Mouse (Mus musculus): ENCODE data around the gene Rps26.
"Not testable (repeated sequence)": the region's sequence is repeated elsewhere in the genome, so short reads cannot be mapped to it uniquely, and the experiment has no call there.

Gene Rps26

DNA sequence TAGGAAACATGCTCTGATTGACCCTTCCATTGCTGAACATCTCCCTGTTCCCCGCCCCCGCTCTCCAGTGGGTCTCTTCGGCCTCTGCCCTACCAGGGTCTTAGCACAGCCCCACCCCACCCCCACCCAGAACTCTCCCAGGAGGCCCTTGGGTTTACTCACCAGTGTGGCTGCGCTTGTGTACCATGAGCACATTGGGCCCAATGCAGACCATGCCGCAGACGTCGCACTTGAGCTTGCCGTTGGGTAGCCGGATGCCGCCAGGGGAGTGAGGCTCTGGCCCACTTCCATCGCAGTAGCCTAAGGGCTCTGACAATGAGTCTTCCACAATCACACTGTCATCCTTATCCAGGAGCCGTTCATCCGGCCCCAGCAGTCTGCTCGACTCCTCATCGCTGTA, 14.3 kb upstream of the Rps26 start:
- no peak for DNase-seq (ENCODE audit: low spot score)

- DNase-seq (ENCODE audit: low spot score) = no peak
Observed at GRCm38 (mm10) chr10:128639999-128640398, 13.5 kb upstream of the Rps26 start.

DNA sequence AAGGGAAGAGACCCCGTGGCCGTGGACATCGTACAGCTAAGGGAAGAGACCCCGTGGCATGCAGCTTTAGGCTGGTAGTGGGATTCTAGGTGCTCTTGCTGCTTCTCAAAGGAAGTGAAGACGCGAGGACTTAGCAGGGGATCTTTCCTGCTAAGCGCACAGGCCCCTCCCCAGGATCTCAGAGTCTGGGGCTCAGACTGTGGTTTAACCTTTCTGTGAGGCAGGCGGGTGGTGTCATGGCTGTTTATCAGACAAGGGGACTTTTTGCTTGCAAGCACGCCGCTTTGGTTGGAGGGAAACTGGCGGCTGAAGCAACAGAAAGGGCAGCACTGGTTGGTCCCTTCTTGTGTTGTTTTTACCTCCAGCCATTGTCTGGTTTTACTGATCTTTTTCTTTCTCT, 10.5 kb upstream of the Rps26 start:
- no peak for DNase-seq (ENCODE audit: low spot score)

GRCm38 (mm10) chr10:128636561-128636960, 10.0 kb upstream of the Rps26 start:
- DNase-seq (ENCODE audit: low spot score) = no peak

DNA sequence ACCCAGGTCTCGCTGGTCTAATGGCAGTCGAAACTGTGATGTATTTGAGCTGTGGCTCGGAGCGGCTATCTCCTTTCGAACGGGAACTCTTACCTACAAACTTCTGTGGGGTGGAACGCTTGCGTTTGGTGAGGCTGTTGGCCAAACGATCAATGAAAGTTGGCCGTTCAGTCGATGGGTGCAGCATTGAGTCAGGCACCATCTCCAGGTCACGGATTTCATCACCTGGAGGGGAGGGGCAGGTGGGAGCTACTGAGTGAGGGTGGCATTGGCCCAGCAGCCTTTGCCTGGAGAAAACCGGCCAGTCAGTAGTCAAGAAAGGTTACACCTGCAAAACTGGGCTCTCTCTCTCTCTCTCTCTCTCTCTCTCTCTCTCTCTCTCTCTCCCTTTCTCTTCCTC, 9.2 kb upstream of the Rps26 start:
- no peak for DNase-seq (ENCODE audit: low spot score)

- DNase-seq (ENCODE audit: low spot score) = no peak
Observed at GRCm38 (mm10) chr10:128631571-128631970, 5.0 kb upstream of the Rps26 start.

- not testable (repeated sequence) for DNase-seq (ENCODE audit: low spot score)
Observed at GRCm38 (mm10) chr10:128630306-128630705, 3.8 kb upstream of the Rps26 start.

DNA sequence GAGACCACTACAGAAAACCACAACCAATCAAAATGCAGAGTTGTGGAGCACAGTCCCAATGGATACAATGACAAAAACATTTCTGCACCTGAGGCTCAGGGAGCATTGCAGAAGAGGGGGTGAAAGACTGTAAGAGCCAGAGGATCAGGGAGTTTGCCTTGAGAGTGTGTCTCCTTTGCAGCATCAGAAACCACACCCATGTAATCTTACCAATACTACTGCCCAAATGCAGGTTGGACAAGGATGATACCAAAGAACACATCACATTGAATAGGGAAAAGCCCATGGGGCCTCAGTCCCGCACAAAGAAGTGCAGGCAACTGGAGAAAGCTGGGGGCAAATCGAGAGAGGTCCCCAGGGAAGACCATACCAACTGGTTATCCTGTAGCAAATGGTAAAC, 3.2 kb upstream of the Rps26 start:
- DNase-seq (ENCODE audit: low spot score) = no peak

DNA sequence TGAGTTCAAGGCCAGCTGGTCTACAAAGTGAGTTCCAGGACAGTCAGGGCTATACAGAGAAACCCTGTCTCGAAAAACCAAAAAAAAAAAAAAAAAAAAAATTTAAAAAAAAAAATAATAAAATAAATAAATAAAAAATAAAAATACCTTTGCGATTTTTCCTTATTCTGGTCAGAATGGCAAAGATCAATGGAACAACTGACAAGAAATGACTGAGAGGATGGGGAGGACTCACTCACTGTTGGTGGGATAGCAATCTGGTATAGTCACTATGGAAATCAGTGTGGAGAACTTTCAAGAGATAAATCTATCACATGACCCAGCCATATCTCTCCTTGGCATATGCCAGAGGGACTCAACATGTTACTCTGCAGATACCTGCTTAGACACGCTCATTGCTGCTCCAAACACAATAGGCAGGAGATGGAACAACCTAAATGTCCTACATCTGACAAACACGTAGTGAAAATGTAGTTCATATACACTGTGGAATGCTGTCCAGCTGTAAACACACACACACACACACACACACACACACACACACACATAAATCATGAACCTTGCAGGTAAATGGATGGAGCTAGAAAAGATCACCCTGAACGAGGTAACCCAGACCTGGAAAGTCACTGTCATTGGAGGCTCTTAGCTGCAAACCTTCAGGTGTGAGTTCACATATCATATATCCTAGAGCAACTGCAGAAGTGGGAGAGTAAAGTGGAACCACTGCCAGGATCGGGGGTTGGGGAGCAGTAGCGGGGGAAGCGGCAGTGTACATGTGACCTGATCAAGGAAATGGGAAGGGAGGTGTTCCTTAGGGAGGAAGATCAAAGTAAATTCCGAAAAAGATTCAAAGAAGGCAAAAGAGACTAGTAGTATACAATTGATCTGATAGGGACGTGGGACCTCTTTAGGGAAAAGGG, 1.1 kb upstream of the Rps26 start:
- no peak for DNase-seq (ENCODE audit: low spot score)

GRCm38 (mm10) chr10:128625287-128625894, 1.2 kb downstream of the Rps26 start:
- DNase-seq (ENCODE audit: low spot score) = no peak

DNA sequence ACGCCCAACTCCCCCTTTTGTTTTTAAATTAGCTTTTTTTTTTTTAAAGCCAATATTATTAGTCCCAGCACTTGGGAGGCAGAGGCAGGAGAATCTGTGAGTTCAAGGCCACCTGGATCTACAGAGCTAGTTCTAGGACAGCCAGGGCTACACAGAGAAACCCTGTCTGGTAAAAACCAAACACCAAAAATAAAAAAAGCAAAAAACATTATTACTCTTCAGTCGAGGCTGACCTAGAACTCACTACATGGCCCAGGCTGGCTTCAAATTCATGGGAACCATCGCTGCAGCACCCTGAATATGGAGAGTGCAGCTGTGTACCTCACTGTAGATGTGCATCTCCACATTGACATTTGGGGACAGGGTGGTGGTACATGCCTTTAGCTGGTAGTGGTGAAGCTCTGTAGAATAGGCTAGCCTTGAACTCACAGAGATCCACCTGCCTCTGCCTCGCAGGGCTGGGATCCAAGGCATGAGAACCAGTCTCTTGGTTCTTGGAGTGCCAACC, 3.4 kb downstream of the Rps26 start:
- DNase-seq (ENCODE audit: low spot score) = not testable (repeated sequence)

DNA sequence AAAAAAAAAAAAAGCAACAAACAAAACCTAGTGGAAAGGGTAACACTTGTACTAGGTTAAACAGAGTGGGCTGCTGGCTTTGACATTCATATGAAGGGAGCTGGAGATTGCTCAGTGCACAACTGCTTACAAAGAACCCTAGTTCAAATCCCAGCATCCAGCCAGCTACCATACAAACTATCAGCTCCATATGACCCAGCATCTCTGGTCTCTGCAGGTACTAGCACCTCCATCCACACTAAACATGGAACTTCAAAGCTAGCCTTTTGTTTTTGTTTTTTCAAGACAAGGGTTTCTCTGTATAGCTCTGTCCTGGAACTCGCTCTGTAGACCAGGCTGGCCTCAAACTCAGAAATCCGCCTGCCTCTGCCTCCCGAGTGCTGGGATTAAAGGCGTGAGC, 3.8 kb downstream of the Rps26 start:
- DNase-seq (ENCODE audit: low spot score) = no peak

- no peak for DNase-seq (ENCODE audit: low spot score)
Observed at GRCm38 (mm10) chr10:128621986-128622520, 4.5 kb downstream of the Rps26 start.

- no peak for DNase-seq (ENCODE audit: low spot score)
Observed at GRCm38 (mm10) chr10:128620241-128620640, 6.3 kb downstream of the Rps26 start.

- DNase-seq (ENCODE audit: low spot score) = not testable (repeated sequence)
Observed at GRCm38 (mm10) chr10:128619148-128619547, 7.4 kb downstream of the Rps26 start.

- DNase-seq (ENCODE audit: low spot score) = no peak
Observed at GRCm38 (mm10) chr10:128618570-128618969, 8.0 kb downstream of the Rps26 start.

DNA sequence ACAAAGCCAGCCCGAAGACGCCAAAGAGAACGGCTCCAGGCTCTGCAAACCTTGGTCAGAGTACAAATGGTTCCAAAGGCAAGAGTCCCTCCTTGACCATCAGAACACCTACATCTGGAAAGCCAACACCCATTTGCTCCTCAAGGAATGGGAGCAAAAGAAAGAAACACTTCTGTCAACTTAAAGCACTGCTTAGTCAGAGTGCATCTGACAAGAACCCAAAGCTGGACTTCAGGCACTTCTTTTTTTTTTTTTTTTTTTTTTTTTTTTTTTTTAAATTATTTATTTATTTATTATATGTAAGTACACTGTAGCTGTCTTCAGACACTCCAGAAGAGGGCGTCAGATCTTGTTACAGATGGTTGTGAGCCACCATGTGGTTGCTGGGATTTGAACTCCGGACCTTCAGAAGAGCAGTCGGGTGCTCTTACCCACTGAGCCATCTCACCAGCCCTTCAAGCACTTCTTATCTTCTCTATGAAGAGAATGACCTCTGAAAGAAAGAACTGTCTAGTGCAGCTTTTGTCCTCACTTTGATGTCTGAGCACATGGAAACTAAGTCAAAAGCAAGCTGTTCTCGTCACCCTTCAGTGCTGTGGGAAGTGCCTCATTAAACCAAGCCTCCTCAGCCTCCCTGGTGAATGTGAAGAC, 10.6 kb downstream of the Rps26 start:
- not testable (repeated sequence) for DNase-seq (ENCODE audit: low spot score)

DNA sequence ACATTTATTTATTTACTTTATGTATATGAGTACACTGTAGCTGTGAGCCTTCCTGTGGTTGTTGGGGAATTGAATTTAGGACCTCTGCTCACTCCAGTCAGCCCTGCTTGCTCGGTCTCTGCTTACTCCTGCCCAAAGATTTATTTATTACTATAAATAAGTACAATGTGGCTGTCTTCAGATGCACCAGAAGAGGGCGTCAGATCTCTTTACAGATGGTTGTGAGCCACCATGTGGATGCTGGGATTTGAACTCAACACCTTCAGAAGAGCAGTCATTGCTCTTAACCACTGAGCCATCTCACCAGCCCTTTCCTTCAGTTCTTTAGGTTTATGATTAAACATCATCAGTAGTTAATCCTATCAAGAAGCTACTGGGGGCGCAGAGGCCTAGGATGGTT, 11.6 kb downstream of the Rps26 start:
- DNase-seq (ENCODE audit: low spot score) = no peak

DNA sequence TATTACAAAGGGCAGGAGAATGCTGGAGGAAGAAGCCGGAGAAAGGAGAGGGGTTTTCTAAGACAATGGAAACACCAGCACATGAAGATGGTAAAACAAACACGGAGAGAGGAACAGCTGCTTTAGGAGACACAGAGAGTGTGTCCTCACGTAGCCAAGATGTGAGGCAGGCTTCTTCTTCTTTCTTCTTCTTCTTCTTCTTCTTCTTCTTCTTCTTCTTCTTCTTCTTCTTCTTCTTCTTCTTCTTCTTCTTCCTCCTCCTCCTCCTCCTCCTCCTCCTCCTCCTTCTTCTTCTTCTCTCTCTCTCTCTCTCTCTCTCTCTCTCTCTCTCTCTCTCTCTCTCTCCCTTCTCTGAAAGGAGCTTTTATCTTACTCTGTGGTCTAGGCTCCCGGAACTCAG, 12.7 kb downstream of the Rps26 start:
- DNase-seq (ENCODE audit: low spot score) = not testable (repeated sequence)

GRCm38 (mm10) chr10:128613154-128613440, 13.4 kb downstream of the Rps26 start:
- DNase-seq (ENCODE audit: low spot score) = no peak

DNA sequence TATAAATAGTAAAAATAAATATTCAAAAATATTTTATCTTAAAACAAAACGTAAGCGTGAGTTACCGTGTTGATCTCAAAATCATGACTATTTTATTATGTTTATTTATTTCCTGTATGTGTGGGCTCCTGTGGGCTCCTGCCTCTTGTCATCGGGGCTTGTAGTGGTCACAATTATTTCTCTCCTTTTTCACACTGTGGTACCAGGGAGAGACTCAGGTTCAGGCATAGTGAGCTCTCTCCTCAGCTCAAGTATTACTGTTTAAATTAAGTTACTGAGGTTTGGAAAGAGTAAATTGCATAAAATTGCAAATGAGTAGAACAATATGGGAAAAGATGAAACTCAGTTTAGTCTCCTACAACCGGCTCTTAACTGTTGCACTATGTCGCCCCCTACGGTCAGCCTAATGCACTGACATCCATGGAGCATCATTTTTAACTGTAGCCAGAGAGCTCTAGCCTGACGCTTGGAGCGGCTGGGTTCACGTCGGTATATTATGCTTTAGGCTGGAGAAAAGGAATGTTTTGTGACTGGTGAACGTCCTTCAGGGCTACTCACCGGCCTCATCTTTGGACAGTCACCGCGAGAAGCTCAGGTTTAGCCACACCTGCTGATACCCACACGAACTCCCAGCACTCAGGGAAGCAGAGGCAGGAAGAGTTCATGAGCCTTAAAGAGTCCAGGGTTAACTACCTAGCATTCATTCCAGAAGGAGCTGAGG, 14.0 kb downstream of the Rps26 start:
- DNase-seq (ENCODE audit: low spot score) = peak; percentile 71

- no peak for DNase-seq (ENCODE audit: low spot score)
Observed at GRCm38 (mm10) chr10:128606483-128606882, 20.1 kb downstream of the Rps26 start.
